Mouse (Mus musculus) macrophage (primary cell): ENCODE measurements around the gene Zbtb46. TPM values are rescaled to one million over a fixed set of nuclear protein-coding genes. Genes with fewer than 3 reads are reported as not detected.

Source experiments
- H3K27ac ChIP-seq: fragments of 350-480 bp; formaldehyde crosslinking; 2 replicates; pipeline ENCODE4 v1.9.0; 2021
- H3K36me3 ChIP-seq: fragments of 350-480 bp; formaldehyde crosslinking; 2 replicates; pipeline ENCODE4 v1.9.0; 2021; ENCODE audit errors: inconsistent target
- H3K4me3 ChIP-seq: fragments of 350-480 bp; formaldehyde crosslinking; 2 replicates; pipeline ENCODE4 v1.9.0; 2021; ENCODE audit errors: inconsistent target
- H3K79me2 ChIP-seq: fragments of 350-480 bp; formaldehyde crosslinking; 2 replicates; pipeline ENCODE4 v1.9.0; 2021; ENCODE audit errors: inconsistent target
- WGBS: methylation state at CpG from one replicate; pipeline ENCODE4 v1.1.7; 2026; ENCODE audit warnings: inconsistent platforms; ENCODE audit not compliant: missing documents; 5-methylcytosine and 5-hydroxymethylcytosine counted together
- polyA plus RNA-seq: library from polyadenylated mRNA; stranded (reverse); fragments of 250-400 nt; gene quantifications from 3 replicates; pipeline ENCODE4 v1.2.4, GENCODE M21; 2018; ENCODE audit warnings: inconsistent platforms

Zbtb46 gene
- polyA plus RNA-seq, 1 experiment from 2014 or later = 0.23 TPM

DNA sequence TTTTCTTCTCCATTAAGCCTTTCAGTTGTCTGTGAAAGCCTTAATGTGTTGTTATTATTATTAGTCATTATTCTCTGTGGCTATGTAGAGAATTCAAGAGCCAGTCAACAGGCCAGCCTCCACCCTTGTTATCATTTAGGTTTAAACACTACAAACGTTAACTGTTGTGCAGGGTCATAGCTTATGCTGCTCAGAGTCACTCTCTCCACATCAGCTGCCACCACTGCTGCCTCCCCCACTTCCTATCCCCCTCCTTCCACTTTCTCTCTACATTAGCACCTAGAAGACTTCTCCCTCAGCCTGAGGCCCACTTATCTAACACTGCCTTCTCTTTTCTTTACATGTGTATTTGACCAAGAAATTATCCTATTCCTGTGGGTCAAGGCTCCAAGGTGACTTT lies 57.7 kb downstream of the Zbtb46 start:
- no peaks in the 10 kb centered on the region for H3K36me3 ChIP-seq
- 5% methylated on average over 1 of the region's 1 CpGs for WGBS
- no peaks in the 10 kb centered on the region for H3K79me2 ChIP-seq
- H3K27ac ChIP-seq = no peak overlapping the region
- H3K4me3 ChIP-seq = no peak overlapping the region

DNA sequence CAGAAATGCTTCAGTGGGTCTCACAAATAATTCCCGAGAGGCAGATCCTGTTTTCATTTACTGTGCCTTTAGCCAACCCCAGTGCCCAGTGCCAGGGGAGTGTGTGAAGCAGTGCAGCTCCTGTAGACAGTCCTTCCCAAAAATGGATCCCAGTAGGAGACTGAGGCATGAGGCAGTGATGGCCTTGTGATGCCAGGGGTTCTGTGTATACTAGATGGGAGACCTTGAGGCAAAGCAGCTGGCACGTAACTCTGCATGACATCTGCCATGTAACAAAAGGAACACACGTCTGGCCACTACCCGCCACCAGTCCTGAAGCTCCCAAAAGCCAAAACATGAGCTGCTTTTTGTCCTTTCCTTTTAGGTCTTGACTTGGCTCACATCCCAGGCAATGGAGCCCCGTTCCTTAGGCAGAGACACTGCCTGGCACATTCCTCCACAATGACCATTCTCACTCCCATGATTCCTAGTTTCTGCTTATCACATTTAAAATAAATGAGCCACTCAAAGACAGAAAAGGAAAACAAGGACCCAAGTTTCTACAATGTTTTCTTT lies 61.9 kb downstream of the Zbtb46 start:
- Histone ChIP-seq H3K36me3 (no peaks in the 10 kb centered on the region), H3K79me2 (no peaks in the 10 kb centered on the region), H3K4me3 (no peak overlapping the region), H3K27ac (no peak overlapping the region)
- whole genome bisulfite sequencing = 85% methylated on average over 5 of the region's 5 CpGs

DNA sequence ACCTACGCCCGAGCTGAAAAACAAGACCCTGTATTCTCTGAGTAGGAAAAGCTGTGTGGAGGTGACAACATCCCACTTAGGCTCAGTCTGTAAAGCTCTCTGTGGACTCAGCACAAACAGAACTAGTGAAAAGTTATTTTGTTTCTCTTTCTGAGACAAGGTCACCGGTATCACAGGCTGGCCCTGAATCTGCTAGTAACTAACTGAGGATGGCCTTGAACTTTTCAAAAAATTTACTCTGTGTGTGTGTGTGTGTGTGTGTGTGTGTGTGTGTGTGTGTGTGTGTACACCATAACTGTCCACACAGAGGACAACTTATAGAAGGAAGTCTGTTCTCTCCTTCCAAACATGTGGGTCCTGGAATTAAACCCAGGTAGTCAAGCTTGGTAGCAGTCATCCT lies 65.1 kb downstream of the Zbtb46 start:
- Histone ChIP-seq H3K27ac (no peak overlapping the region), H3K36me3 (no peaks in the 10 kb centered on the region), H3K79me2 (no peaks in the 10 kb centered on the region), H3K4me3 (no peak overlapping the region)
- WGBS = 93% methylated on average over 3 of the region's 3 CpGs

DNA sequence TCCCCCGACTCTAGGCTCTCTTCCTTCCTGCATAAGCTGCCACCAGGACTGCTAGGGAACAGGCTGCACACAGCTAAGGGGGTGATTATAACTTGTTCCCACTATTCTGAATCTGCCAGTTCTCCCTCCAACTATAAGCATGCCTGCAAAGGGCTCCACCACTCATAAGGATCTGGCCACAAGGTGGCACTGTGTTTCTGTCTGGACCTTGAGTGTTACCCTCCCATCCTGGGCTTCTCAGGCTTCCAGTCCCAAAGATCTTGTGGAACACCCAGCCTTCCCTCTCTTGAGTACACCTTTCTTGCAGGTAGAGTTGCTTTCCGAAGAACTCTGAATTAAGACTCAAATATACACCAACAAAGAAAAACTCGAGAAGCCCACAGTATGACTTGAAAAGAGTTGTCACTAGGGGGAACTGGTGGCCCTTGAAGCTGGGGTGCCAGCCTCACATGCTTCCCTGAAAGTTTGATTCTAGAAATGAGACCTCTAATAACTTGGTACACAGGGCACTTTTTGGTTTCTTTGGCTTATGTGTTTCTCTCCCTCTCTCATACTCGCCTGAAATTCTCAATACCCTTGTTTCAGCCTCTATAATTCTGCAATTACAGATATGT lies 66.5 kb downstream of the Zbtb46 start:
- Histone ChIP-seq H3K79me2 (no peaks in the 10 kb centered on the region), H3K36me3 (no peaks in the 10 kb centered on the region), H3K4me3 (no peak overlapping the region), H3K27ac (no peak overlapping the region)
- 30% methylated on average over 4 of the region's 4 CpGs for WGBS

DNA sequence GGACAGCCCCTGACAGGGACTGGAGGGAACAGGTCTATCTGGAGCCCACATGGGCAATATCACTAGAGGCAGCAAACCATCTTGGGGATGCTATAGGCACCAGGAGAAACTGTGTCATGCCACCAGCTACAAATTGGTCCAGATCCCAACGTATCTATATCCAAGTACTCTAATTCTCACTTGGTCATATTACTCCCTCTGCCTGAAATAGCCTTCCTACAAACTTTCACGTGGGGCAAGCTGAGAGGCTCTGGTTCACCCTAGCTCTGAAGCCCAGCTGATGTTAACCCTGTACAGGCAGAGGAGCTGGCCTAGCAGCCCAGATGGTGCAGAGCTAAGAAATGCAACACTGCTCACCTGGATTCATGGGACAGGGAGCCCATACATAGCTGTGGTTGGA lies 67.7 kb downstream of the Zbtb46 start:
- no peak overlapping the region for H3K27ac ChIP-seq
- WGBS = 81% methylated on average over 2 of the region's 2 CpGs
- no peaks in the 10 kb centered on the region for H3K36me3 ChIP-seq
- no peaks in the 10 kb centered on the region for H3K79me2 ChIP-seq
- no peak overlapping the region for H3K4me3 ChIP-seq

DNA sequence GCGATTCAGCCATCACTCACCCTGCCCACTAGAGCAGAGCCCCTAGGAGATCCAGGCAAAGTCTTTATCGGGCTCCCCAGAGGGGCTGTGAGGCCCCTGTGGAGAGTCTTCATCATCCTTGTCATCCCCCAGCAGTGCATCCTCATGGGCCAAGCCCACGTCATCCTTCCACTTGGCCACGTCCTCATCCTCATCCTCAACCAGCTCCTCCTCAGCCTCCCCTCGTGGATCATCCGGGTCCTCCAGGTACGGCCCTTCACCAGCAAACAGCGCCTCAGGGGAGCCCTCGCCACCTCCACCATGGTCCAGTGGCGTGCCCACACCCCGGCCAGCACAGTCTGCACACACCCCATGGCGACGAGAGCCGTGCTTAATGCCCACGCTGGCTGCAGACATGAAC lies 68.2 kb downstream of the Zbtb46 start:
- Histone ChIP-seq H3K4me3 (no peak overlapping the region), H3K36me3 (no peaks in the 10 kb centered on the region), H3K27ac (no peak overlapping the region), H3K79me2 (no peaks in the 10 kb centered on the region)
- 90% methylated on average over 13 of the region's 15 CpGs for WGBS

DNA sequence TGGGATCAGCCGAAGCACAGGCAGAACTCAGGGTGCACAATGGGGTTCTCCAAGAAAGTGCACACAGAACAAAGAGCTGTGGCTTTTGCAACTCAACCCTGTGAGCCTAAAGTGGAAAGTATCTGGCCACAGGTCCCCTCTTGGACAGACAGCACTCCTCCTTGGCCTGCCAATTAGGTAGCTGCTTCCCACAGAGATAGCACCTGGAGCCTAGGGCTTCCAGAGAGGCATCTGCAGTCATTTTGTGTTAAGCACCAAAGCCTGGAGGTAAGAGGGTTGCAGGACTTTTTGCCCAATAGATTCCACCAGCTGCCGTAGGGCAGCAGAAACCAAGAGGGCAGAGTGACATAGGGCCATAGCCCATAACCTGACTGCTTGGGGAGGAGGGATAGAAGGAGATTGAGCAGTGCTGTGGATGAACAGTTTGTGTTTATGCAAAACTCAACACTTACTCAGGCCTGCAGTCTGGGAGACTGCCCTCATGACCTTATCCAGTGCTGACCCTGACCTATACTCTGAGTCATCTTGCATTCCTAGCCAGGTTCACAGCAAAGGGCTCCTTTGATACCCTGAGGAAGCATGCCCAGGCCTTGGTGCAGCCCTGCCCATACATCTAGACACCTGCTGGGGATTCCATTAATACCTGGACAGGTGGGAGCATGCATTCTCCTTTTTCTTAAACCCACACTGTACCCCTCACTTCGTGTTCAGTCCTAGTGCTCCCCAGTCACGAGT lies 68.9 kb downstream of the Zbtb46 start:
- Histone ChIP-seq H3K27ac (no peak overlapping the region), H3K36me3 (0 out of 2 replicates have a peak, but pooled peaks cover 5% of the 10 kb centered on the region), H3K79me2 (no peaks in the 10 kb centered on the region), H3K4me3 (no peak overlapping the region)
- WGBS = 84% methylated on average over 4 of the region's 4 CpGs

DNA sequence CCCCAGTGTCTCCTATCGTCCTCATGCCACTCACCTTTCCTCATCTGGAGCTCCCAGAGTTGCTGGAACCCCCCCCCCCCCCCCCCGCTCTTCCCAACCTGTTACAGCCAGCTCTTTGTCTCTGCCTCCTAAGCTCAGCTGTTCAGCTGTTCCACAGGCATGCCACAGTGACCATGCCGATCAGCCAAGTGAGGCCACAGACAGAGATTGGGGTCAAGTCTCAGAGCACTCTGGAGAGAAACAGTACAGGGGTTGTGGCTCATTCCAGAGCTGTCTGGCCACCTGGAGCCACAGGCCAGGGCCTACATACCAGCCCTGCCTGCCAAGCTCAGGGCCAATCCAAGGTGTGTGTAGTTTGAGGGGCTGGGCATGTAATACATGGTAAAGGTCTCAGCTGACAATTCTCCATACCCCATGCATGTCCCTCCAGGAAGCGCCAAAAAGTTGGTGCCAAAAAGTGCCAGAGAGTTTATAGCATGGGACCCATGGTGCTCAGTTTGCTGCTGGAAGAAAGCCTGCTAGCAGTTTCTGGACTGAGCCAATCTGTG lies 72.5 kb downstream of the Zbtb46 start:
- Histone ChIP-seq H3K79me2 (no peaks in the 10 kb centered on the region), H3K27ac (no peak overlapping the region), H3K36me3 (peaks cover 20% of the 10 kb centered on the region), H3K4me3 (no peak overlapping the region)
- 84% methylated on average over 4 of the region's 4 CpGs for WGBS

DNA sequence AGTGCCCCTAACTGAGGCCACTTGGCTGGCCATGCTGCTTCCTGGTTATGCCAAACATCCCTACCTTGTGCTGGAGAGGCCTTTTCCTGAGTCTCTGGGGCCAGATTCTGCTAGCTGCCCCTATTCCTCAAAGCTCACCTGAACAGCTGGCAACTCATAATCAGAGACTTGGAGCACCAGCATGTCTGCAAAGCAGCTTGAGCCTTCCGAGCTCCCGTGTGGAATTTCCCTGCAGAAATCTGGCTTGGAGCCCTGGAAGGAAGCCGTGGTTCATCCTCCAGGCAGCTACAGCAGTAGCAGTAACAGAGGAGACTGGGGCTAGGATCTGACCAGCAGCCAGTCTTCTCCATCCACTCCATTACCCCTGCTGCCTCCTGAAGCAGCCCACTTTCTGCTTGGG lies 73.3 kb downstream of the Zbtb46 start:
- no peak overlapping the region for H3K4me3 ChIP-seq
- no peak overlapping the region for H3K27ac ChIP-seq
- no peaks in the 10 kb centered on the region for H3K79me2 ChIP-seq
- H3K36me3 ChIP-seq = peaks cover 28% of the 10 kb centered on the region
- WGBS = 100% methylated on average over 3 of the region's 3 CpGs

DNA sequence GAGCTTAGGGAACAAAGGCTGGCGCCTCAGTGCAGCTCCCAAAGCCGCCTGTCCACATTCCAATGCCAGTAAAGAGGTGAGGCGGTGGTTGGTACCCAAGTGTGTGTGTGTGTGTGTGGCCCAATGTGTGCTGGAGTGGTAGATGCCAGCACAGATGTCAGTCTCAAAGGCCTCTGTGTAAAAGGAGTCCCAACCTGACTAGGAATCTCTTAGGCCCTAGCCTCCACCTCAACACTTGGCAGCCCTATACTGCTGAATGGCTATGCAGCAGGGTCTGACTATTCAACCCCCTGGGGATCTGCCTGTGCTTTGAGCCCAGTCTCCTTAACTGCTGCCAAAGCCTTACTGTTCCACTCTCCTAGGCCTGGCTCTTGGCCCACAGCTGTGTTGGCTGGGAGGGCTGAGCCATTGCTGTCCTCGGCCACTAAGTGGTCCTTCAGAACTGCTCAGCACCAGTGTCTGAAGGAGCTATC lies 74.3 kb downstream of the Zbtb46 start:
- Histone ChIP-seq H3K36me3 (peaks cover 37% of the 10 kb centered on the region), H3K79me2 (no peaks in the 10 kb centered on the region), H3K4me3 (no peak overlapping the region), H3K27ac (no peak overlapping the region)
- 91% methylated on average over 4 of the region's 4 CpGs for WGBS

DNA sequence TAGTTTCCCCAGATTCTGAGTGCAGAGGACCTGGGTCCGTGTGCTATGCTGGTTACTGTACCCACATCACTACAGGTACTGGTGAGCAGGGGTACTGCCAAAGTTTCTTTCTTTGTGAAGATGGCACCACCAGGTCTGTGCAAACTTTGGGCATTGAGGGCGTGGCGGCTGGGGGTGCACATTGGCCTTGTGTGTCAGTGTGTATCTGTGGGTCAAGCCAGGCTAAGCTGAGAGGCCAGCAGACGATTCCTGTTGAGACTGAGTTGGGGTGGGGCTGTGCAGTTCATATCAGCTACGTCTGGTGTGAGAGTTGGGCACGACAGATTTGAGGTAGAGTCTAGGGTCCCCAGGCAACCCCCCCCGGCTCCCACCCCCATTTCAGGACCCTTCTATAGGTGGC lies 74.8 kb downstream of the Zbtb46 start:
- Histone ChIP-seq H3K27ac (no peak overlapping the region), H3K4me3 (no peak overlapping the region), H3K79me2 (no peaks in the 10 kb centered on the region), H3K36me3 (peaks cover 42% of the 10 kb centered on the region)
- 100% methylated on average over 7 of the region's 7 CpGs for WGBS

DNA sequence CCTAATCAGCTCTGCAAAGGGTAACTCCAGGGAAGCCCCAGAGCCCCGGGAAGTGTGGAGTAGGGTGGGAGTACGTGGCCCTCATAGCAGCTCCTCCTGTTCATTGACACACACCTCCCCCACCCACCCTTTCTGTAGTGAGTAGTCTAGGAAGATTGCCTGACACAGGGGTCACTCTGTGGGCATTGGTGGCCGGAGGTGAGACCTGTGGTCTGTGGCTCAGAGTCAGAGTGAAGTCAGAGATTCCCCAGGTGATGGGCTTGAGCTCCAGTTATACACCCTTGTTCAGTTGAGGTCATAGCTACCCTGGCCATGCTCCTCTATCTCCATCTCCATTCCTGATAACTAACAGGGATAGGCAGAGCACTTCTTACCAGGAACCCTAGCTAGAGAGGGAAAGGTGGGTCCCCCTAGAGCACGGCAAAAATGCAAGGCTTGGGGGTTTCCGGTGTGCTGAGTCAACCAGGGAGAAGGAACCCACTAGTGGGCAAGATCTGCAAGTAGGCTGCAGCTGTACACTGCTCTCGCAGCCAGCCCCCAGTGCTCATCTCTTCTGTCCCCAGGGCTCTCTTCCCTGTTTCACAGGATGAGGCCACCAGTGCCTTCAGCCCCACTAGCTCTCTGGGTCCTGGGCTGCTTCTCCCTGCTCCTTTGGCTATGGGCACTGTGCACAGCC lies 77.5 kb downstream of the Zbtb46 start:
- H3K27ac ChIP-seq = no peak overlapping the region
- peaks cover 3% of the 10 kb centered on the region; the same call in 1 of the 2 replicates for H3K79me2 ChIP-seq
- WGBS = 92% methylated on average over 6 of the region's 6 CpGs
- H3K4me3 ChIP-seq = no peak overlapping the region
- peaks cover 44% of the 10 kb centered on the region for H3K36me3 ChIP-seq

DNA sequence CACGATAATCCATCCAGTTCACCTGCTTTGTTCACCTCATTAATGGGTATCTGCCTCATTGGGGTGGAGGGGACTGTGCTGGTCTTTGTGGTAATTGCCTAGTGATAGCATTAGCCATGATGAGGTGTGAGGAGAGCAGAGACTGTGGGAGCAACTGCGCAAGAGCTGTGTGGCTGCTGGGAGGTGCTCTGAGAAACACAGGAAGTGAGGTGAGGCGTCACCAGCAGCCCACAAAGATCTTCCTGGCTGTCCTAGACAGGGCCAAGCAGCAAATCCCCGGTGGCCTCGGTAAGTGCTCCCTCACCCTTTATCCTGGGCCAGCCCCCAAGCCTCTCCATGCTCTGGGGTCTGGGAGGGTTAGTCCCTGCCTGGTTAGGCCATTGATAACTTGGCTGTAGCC lies 78.1 kb downstream of the Zbtb46 start:
- Histone ChIP-seq H3K36me3 (peaks cover 44% of the 10 kb centered on the region), H3K4me3 (no peak overlapping the region), H3K79me2 (peaks cover 9% of the 10 kb centered on the region; the same call in 1 of the 2 replicates), H3K27ac (no peak overlapping the region)
- WGBS = 92% methylated on average over 5 of the region's 5 CpGs

DNA sequence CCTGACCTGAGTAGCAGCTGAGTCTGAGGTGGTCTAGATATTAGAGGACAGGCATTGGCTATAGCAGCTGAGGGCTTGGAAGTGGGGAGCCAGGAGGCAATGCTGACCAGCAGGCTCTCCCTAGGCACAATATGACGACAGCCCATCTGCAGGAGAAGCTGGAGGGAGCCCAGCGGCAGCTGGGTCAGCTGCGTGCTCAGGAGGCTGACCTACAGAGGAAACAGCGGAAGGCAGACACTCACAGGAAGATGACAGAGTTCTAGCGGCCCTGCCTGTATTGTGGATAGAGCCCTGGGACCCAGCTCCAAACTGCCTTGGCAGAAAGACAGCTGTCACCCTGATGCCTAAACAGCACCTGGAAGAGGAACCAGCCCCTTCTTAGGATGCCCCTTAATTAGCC lies 79.0 kb downstream of the Zbtb46 start:
- Histone ChIP-seq H3K36me3 (peaks cover 39% of the 10 kb centered on the region), H3K27ac (no peak overlapping the region), H3K4me3 (no peak overlapping the region), H3K79me2 (peaks cover 18% of the 10 kb centered on the region; the same call in 1 of the 2 replicates)
- 94% methylated on average over 5 of the region's 5 CpGs for WGBS
